Mouse (Mus musculus) ovary, postnatal 36 days (tissue): ENCODE results near the gene Dag1.

Experiments used
- DNase-seq: peaks from one replicate; pipeline ENCODE4 v3.0.0; 2022; ENCODE audit warnings: low spot score, mixed read lengths

Gene Dag1

DNA sequence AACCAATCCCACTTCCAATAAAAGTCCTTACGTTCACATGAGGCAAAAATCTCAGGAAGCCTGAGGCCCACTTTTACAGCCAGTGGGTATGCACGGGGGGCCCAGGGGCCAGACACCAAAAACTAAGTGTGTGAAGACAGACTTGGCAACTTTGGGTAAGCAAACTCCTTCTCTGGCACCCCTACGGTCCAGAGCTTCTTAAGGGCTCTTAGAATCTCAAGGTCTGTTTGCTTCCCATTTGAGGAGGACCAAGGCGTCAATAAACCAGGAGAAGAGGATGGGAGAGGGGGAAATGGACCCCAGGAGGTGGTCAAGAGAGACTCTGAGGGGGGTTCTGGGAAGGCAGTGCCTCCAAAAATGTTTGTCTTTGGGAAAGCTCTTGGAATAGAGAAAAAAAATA is 9.7 kb upstream of the Dag1 start:
- DNase-seq, result no peak

DNA sequence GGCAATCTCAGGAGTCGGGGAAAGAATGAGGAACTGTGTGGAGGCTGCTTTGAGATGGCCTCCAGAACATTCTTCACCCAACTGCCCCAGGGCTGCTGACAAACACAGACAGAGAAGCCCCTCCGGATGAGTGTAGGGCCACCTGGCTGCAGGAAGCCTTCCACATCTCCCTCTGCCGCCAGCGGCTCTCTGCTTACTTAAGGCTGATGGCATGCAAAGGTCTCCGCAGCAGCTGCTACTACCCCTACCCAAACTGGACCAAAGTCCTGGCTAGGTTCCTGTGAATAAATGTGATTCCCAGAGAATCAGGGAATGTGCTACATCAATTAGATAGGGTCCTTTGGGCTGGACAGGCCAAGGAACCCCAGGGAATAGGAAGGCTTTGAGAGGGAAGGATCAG is 8.9 kb upstream of the Dag1 start:
- no peak for DNase-seq

DNA sequence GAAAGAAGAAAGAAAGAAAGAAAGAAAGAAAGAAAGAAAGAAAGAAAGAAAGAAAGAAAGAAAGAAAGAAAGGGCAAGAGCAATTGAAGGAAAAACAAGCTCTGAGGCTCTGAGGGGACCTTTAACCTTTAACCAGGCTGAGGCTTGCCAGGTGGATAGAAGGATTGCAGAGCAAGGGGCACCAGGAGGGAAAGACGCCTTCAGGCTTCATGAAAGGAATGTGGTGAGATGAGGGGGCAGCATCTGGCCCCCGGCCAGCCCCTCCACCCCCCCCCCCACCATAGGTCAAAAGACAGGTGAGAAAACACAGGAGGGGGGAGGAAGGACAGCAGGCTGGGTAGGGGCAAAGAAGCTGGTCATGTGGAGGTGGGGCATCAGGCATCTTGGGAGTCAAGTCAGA is 8.2 kb upstream of the Dag1 start:
- no peak for DNase-seq

DNA sequence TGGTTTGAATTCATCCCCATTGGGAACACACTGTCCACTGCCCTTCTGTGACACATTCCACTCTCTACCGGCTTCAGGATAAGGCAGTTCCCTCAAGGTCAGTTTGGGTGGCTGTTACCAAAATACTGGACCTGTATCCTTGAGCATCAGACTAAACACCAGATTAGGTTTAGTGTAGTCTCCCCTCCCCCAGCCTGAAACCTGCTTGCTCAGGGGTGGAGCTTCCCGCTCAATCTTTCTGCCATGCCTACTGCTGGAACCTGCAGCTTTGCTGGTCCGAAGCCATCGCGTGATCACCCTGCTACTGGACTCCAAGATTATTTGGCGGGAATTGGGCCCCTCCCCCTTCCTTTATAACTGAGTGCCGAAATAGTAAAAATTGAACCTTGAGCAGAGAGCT is 4.9 kb upstream of the Dag1 start:
- peak; percentile 63 for DNase-seq

DNA sequence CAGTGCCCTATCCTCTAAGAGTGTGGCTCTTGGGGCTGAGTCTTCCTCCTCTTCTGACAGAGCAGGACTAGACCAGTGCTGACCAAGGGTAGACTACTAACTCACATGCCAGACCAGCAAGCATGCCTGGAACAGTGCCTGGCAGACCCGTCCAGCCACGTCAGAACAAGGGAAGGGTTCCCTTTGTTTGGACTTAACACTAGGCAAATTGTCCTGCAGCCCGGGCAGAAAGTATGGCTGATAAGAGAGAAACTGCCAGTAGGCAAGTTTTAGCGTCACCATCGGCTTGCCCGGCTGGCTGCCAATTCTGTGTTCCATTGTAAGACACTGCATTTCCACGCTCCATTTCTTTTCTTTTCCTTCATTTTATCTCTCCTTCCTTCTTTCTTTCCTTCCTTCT is 3.9 kb upstream of the Dag1 start:
- DNase-seq, result peak; percentile 52

DNA sequence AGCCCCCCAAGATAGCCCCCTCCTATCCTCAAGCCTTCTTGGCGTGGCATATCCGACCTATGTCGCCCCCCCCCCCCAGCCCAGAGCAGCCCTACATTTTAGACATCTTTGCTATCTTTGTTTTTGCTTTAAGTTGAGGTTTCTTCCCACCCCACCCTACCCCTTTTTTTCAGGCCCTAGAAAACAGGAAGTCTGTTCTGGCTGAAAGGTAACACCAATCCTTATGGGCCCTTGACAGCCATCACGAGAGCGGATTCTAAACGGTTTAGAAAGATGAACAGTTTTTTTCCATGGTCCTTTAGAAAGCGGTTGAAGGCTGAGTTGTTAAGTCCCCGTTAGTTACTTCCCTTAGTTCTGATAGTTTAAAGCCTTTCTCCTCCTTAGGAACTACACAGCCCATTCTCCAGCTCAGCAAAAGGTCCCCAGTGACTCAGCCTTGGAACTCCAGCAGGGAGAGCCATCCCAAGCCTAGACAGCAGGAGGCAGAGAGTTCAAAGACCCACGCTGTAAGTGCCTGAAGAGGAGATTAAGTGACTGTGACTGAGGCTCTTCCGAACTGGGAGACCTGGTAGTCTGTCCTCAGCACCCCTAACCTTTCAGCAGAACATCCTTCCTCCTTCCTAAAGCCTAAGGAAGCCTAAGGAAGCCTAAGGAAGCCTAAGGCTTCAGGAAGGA is 2.6 kb upstream of the Dag1 start:
- no peak for DNase-seq

DNA sequence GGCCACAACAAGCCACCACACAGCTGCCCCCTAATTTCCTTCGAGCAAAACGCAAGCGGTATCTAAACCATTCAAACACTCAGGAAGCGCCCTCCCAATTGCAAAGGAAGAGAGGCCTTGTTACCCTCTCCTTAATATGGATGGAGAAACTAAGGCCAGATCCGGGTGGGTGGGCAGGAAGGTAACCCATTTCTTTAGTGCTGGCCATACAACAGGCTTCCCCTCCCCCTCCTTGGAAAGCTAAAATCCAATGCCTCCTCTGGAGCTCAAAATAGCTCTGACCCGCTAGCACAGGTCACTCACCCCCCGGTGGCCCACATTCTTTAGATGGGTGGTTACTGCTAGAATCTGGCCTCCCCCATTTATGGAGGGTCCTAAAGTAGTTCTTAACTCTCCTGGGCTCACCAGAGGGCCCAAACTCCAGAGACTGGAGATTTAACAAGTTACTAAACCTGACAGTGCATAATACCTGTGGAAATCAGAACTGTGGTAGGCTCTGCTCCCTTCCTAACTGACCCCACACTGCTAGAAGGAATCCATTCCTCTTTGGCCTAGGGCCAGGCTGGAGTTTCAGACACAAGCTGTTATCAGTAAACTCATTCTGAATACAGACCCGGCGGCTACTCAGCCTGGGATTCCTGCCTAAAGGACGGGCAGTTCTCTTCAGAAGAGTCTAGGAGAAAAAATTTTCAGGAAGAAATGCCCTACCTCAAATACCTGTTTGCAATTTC is 598 bp upstream of the Dag1 start:
- peak; percentile 59 for DNase-seq

DNA sequence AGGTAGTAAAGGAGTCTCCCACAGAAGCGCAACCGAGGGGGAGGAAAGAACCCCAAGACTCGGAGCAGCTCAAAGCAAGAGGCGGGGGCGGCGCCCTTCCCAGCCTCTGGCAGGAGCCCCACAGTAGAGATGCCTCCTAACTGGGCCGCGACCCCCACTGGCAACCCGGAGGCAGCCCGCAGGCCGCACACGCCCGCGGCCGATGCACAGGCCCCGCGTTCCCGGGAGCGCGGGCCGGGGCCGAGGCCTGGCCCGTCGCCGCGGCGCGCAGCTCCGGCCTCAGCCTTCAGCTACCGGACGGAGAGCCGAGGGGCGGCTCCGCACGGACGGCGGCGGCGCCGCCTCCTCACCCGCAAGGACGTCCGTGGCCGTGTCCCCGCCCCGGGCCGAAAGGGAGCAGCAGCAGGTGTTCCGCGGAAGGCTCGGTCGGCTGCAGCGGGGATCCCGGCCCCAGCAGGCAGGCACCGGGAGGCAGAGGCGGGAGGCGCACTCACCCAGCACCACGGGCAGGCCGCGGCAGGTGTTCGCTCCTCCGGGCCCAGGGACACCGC is 552 bp downstream of the Dag1 start:
- no peak for DNase-seq

DNA sequence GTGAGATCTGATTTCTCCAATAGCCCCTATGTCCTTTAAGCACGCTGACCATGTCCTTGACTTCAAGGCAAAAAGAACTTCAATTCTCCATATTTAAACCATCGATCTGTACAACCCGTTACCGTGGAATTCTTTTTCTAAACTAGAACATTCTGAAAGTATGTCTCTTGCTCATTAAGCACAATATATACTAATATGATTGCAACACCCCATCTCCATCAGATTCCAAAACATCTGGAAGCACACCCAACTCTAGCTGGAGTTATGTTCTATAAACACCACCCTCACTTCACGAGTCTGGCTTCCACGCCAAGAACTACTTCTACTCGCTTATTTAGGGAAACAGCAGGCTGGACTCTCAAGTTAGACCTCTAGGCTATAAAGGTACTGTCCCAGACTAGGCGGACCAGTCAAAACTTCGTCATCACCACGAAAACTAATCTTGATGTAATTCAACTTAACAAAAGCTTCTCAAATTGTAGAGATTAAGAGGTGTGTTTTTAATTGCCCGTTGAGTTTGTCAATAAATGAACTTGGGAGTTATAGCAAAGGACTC is 1.2 kb downstream of the Dag1 start:
- DNase-seq, result no peak

DNA sequence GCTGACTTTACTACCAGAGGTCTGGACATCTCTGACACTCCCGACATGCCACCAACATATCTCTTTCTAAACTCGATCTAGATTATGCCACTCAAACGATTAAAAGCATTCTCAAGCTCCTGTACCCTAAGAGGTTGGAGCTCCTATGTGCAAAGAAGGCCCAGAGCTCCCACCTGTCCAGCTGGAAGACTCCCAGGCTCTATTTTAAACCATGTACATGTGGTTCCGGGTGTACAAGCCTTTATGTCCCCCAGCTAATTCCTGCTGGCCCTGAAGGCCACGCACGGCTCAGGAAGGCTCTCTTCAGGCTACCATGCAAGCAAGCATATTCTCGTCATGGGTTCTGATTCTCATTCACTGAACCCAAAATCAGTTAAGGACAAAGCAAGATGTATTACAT is 1.9 kb downstream of the Dag1 start:
- no peak for DNase-seq

DNA sequence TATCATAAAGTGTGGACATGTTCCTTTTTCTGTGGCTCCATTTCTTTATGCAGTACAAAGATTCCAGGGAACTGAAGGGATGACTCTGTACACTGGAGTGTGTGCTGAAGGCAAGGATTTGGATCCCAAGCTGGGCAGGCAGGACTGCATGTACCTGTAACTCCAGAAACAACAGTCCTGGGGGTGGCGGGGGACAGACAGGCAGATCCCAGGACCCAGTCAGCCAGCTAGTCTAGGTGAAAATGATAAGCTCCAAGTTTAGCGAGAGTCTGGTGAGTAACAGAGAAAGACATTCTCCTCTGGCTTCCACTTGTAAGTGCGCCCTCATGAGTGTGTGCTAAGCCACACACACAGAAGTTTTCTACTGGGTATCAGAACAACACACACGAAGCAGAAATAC is 3.2 kb downstream of the Dag1 start:
- DNase-seq, result no peak

DNA sequence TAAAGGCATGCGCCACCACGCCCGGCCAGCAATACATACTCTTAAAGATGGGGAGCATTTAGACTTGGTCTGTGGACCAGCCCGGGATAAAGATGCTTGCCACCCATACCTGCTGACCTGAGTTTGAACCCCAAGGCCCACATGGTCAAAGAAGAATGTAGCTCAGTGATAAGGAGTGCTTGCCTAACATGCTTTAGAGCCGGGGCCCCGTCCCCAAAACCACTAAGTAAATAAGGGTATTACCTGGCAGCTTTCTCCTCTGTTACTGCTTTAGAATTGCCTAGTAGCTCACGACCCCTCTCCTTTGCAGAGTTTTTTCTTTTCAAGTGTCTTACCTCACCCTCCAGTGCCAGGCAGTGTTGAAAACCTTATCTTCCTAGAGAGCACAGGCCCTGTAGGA is 11.0 kb downstream of the Dag1 start:
- no peak for DNase-seq

DNA sequence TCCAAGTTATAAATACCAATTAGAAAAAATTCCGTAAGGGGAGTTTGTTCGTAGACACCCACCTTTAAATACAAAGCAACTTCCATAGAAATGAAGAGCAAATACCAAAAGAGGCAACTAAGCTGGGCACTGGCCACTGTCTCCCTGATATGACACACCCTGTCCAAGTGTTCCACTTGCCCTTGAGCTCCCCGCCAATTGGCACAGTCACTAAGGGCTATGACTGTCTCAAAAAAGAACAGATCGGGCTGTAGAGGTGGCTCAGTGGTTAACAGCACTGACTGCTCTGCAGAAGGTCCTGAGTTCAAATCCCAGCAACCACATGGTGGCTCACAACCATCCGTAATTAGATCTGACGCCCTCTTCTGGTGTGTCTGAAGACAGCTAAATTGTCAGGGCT is 11.9 kb downstream of the Dag1 start:
- DNase-seq, result no peak

DNA sequence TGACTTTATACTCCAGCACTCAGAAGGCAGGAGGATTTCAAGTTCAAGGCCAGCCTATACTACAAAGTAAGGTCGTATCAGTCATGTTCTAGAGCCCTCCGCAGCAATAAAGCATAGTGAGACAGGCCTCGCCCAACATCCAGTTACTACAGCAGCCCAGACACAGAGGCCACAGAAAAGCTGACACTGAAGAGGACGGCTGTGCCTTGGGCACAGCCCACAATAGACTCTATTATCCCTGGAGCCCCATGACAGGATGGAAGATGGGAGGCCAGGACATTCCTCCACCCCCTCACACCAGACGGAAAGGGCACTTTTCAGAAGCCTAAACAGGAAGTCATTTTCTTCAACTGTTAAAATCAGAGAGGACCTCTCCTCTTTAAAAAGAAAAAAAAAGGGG is 14.8 kb downstream of the Dag1 start:
- DNase-seq, result no peak

DNA sequence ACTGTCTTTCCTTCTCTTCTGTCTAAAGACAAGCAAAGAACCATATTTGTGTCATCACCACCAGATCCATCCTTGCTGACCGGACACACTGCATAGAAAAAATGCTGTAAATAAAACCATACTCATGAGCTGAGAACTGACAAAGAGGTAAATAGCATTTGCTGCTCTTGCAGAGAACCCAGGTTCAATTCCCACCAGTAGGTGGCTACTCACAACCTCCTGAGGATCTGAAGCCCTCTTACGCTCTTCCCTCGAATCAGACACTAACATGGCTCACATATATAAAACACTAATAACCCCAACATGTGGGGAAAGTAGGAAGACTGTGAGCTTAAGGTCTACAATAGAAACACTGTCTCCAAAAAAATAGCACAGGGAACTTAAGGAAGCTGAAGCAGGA is 18.8 kb downstream of the Dag1 start:
- no peak for DNase-seq

DNA sequence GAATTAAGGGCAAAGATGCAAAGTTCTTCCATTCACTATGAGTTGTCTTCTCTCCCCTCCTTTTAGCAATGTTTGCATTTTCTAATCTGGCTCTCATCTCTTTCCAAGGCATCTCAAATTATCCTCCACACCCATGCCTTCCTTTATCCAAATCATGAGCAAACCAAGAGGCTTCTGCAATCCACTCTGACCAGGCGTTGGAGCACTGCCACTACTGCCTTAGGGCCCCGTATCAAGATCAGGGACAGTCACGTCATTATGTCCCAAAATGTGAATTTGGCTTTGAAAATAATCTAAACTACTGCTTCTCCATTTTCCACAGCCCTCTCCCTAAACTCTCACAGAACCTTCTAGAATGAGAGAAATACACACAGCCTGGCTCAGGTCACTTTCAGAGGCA is 19.2 kb downstream of the Dag1 start:
- no peak for DNase-seq

DNA sequence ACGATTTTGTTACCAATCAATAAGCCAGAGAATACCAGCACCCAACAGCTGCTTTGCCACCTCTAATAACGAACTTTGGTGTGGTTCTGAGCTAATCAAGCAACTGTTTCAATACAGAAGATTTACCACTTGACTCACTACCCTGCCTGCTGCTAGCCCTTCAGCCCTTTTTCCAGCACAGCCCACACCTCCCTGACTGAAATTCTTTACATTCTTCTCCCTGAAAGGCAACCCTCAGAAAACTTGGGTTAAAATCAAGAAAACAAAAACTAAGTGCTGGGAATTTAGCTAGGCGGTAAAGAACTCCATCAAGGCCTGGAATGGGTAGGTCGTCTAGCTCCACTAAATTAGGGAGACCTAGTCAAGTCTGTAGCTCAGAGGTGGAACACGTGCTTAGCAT is 23.8 kb downstream of the Dag1 start:
- DNase-seq, result no peak

DNA sequence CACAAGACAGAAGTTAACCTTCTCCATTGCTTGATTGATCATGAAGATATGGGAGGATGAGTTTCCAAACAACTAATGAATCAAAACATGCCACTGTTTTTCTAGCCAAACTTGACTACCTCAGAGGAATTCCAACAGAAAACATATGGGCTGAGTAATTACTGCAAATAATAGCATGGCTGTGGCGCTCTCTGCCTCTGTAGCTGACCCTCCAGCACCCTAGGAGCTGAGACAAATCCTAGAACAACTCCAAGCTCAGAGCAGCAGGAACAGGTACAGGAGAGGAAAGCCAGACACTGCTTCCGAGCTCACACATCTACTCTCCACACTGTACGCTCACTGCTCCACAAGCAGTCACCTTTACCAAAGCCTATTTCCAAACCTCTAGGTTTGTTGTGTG is 24.9 kb downstream of the Dag1 start:
- DNase-seq, result no peak

DNA sequence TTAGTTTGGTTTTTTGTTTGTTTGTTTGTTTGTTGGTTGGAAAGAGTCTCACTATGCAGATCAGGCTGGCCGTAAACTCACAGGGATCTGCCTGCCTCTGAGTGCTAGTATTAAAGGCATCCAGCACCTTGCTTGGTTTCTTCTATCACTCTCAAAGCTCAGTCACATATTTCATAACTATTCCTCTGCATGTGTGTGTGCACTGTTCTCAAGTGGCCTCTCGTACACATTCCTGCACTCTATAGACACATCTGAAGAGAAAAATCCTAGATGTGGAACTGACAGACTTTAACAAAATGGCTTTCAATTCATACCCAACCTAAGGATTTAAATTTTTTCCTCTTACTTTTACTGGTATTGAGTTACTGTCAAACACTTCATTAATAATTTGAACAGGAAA is 25.4 kb downstream of the Dag1 start:
- DNase-seq, result no peak

DNA sequence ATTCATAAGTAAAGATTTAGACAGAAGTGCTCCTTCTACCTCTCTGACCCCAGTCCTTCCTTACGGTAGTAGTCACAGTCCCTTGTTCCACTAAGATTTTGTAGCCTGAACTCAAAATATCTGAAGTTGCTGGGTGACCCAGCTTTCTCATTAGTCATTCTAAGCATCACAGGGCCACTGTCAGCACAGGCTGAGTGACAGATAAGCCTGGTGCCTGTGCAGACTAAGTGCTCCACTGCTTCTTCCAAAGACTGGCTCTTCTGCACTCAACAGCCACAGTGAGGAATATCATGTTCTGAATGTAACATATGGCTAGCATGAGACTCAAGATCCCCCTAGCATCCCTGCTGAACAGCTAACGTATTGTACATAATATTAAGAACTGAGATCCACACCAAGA is 29.1 kb downstream of the Dag1 start:
- no peak for DNase-seq

DNA sequence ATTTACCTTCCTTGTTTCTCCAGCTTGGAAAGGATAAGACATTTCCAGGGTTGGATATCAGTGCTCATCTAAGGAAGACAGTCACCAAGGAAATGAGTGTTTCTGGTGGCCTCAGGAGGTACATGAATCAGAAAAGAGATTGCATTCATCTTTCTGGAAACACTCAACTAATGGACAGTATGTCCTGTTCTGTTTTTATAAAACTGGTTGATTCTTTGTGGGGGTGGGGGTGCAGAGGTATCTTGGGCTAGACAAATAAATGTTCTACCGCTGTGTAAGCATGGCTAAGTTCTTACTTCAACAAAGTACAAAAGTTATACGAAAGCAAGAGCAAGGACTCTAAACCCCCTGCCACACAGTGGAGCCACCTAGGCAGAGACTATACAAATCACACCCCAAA is 30.9 kb downstream of the Dag1 start:
- DNase-seq, result no peak

DNA sequence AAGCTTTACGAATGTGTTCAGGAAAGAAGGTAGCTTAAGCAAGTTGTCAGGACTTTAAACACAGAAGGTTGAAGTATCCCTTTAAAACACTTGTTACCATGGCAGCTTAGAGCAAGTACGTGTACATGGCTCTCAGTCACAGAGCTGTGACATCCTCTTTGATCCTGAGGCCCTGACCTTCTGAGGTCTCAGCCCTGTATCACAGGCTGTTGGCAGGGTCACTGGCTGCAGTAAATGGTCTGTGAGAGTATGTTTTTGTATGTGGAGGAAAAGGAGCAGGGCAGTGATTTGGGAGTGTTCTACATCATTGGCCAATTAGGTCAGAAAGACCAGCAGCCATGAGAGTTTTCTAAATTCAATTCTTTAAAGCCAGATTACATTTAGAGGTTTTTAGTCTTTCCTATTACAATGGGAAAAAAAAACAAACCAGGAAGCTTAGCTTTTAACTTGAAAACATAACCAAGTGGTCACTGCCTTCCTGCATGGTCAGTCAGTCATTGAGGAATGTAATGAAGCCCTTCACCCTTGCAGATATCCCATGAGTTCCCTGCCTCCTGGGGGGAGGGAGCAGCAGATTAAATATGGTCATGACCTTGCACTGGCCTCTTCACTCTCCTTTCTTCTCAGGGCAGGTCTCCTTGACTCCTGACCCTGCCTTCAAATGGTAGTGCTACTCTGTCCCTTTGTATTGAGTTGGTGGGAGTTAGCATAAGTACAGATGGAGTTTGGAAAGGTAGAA is 35.7 kb downstream of the Dag1 start:
- DNase-seq, result no peak

DNA sequence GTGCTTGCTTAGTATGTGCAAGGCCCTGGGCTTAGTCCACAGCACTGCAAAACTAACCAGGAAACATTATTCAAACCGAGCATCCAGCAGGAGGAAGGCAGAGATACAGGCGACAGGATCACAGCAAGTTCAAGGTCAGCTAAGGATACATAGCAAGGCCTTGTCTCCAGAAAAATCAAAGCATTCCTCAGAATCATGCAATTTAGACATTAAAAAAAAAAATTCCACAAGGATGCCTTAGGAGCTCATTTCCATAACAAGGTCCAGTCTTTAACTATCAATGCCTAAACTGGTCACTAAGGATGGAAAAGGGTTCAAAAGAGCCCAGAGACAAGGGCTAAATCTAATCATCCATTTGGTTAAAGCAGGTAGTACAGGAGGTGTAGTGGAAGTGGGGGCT is 38.6 kb downstream of the Dag1 start:
- no peak for DNase-seq
